Mouse (Mus musculus): ENCODE data around the gene Lrguk.

GRCm38 (mm10) chr6:34138366-34138765, 109.1 kb downstream of the Lrguk start:
- TF ChIP-seq MXI1 (IDR thresholded peaks at IDR 0.05; ENCODE audit: low read depth, low read length): no peak
- no peak for TF ChIP-seq GABPA (IDR thresholded peaks at IDR 0.05; ENCODE audit: low read depth, low read length)
- no peak for TF ChIP-seq USF2 (IDR thresholded peaks at IDR 0.05; ENCODE audit: borderline replicate concordance in 1 of 2, insufficient read depth in 1 of 2, low read depth in 1 of 2, low read length in 2 of 2)
- no peak for TF ChIP-seq CTCF (IDR thresholded peaks at IDR 0.05 in 2 of 3, conservative IDR thresholded peaks at IDR 0.05 in 1 of 3; ENCODE audit: control insufficient read depth in 1 of 3, insufficient read depth in 1 of 3, low read depth in 2 of 3, low read length in 3 of 3, poor library complexity in 1 of 3, severe bottlenecking in 1 of 3)
- TF ChIP-seq POLR2A (IDR thresholded peaks at IDR 0.05; ENCODE audit: control insufficient read depth in 1 of 2, insufficient read depth in 1 of 2, low read depth in 1 of 2, low read length in 2 of 2, poor library complexity in 1 of 2): no peak
- no peak for TF ChIP-seq BHLHE40 (IDR thresholded peaks at IDR 0.05; ENCODE audit: borderline replicate concordance, low read depth, low read length)
- no peak for TF ChIP-seq MAX (IDR thresholded peaks at IDR 0.05; ENCODE audit: low read length)
- TF ChIP-seq MYB (IDR thresholded peaks at IDR 0.05; ENCODE audit: low read depth, low read length): no peak
- no peak for TF ChIP-seq POLR2AphosphoS5 (IDR thresholded peaks at IDR 0.05; ENCODE audit: borderline replicate concordance, low read depth, low read length)
- no peak for TF ChIP-seq MYC (IDR thresholded peaks at IDR 0.05; ENCODE audit: low read depth, low read length)
- no peak for TF ChIP-seq CHD2 (IDR thresholded peaks at IDR 0.05; ENCODE audit: low read length)
